Mouse (Mus musculus): ENCODE data around the gene Fam155a.

DNA sequence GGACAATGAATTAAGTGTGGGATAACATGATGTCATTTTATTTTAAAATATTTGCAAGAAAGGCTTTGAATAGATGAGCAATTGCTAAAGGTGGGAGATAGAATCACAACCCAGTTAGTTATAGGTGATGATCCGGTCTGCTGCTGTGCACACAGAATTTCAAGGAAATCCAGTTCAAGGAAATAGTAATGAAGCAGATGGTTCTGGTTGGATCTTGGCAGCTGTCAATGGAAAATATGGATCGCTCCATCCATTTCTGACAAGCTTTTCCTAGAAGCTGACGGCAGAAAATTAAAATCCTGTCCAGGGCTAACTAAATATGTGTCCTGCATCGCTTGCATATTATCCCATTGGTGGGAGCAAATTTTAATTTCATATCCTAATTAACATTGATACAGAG, 61.2 kb downstream of the Fam155a start:
- TF ChIP-seq CTCF (IDR thresholded peaks at IDR 0.05; ENCODE audit: low read depth) (no peak), EP300 (IDR thresholded peaks at IDR 0.05; ENCODE audit: low read depth) (no peak)

Data from heart, postnatal 0 days (tissue).